Mouse (Mus musculus): ENCODE data around the gene Fxyd1. TPM values are rescaled to one million over a fixed set of nuclear protein-coding genes. Genes with fewer than 3 reads are reported as not detected.

Fxyd1 gene
- polyA plus RNA-seq, 1 experiment from 2014 or later, result 167 TPM

GRCm38 (mm10) chr7:31017104-31017901 is 39.7 kb downstream of the Fxyd1 start:
- H3K4me3 ChIP-seq, result no peak overlapping the region
- WGBS, result 48% methylated on average over 10 of the region's 10 CpGs
- DNase-seq (ENCODE audit: low spot score), result no peak
- no peak overlapping the region for H3K27ac ChIP-seq
- H3K36me3 ChIP-seq, result no peaks in the 10 kb centered on the region
- H3K27me3 ChIP-seq (ENCODE audit: insufficient read depth, poor library complexity, severe bottlenecking), result no peaks in the 10 kb centered on the region
- H3K4me1 ChIP-seq, result peaks cover 17% of the 10 kb centered on the region
- H3K9me3 ChIP-seq, result no peaks in the 10 kb centered on the region

- no peak overlapping the region for H3K4me3 ChIP-seq
- WGBS, result 84% methylated on average over 5 of the region's 5 CpGs
Measured at GRCm38 (mm10) chr7:31012971-31013370, 44.0 kb downstream of the Fxyd1 start.

GRCm38 (mm10) chr7:31008889-31009288 is 48.1 kb downstream of the Fxyd1 start:
- Histone ChIP-seq H3K27ac (no peak overlapping the region), H3K36me3 (no peaks in the 10 kb centered on the region), H3K27me3 (ENCODE audit: insufficient read depth, poor library complexity, severe bottlenecking) (no peaks in the 10 kb centered on the region), H3K4me3 (no peak overlapping the region), H3K9me3 (no peaks in the 10 kb centered on the region), H3K4me1 (no peaks in the 10 kb centered on the region)
- WGBS, result 86% methylated on average over 3 of the region's 3 CpGs
- DNase-seq (ENCODE audit: low spot score), result no peak

More at GRCm38 (mm10) chr7:31012971-31013370, 44.0 kb downstream of the Fxyd1 start:
- no peak for DNase-seq (ENCODE audit: low spot score)
- Histone ChIP-seq H3K27me3 (ENCODE audit: insufficient read depth, poor library complexity, severe bottlenecking) (no peaks in the 10 kb centered on the region), H3K4me1 (peaks cover 17% of the 10 kb centered on the region), H3K9me3 (no peaks in the 10 kb centered on the region), H3K36me3 (no peaks in the 10 kb centered on the region), H3K27ac (no peak overlapping the region)

DNA sequence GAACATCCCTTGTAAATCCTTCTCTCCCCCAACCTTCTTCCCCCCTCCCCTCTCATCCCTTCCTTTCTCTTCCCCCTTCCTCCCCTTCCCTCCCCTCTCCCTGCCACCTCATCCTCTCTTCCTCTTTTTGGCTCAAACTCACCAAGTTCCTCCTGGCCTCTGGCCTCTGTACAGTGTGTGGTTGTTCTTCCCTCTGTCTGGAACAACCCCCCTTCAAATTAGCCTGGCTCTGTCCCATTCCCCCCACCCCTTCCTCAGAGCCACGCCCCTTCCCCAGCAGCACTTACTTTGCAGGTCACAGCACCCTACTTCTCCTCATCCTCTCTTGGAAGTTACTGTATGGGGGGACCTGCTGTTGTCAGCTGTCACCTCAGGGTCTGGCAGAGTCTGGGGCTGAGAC is 48.8 kb downstream of the Fxyd1 start:
- Histone ChIP-seq H3K27me3 (ENCODE audit: insufficient read depth, poor library complexity, severe bottlenecking) (no peaks in the 10 kb centered on the region), H3K27ac (no peak overlapping the region)

GRCm38 (mm10) chr7:31007775-31008174 is 49.2 kb downstream of the Fxyd1 start:
- H3K9me3 ChIP-seq, result no peaks in the 10 kb centered on the region
- no peak for DNase-seq (ENCODE audit: low spot score)
- H3K36me3 ChIP-seq, result no peaks in the 10 kb centered on the region
- H3K4me1 ChIP-seq, result no peaks in the 10 kb centered on the region
- 64% methylated on average over 1 of the region's 1 CpGs for WGBS
- H3K4me3 ChIP-seq, result no peak overlapping the region
- no peak overlapping the region for H3K27ac ChIP-seq
- H3K27me3 ChIP-seq (ENCODE audit: insufficient read depth, poor library complexity, severe bottlenecking), result no peaks in the 10 kb centered on the region

More for the DNA sequence above, 48.8 kb downstream of the Fxyd1 start:
- Histone ChIP-seq H3K36me3 (no peaks in the 10 kb centered on the region), H3K4me1 (no peaks in the 10 kb centered on the region), H3K4me3 (no peak overlapping the region), H3K9me3 (no peaks in the 10 kb centered on the region)
- DNase-seq (ENCODE audit: low spot score), result no peak
- 54% methylated on average over 1 of the region's 1 CpGs for WGBS

- no peaks in the 10 kb centered on the region for H3K27me3 ChIP-seq (ENCODE audit: insufficient read depth, poor library complexity, severe bottlenecking)
- H3K4me1 ChIP-seq, result peaks cover 11% of the 10 kb centered on the region
- H3K27ac ChIP-seq, result no peak overlapping the region
- no peak overlapping the region for H3K4me3 ChIP-seq
- no peak for DNase-seq (ENCODE audit: low spot score)
- H3K36me3 ChIP-seq, result no peaks in the 10 kb centered on the region
- 55% methylated on average over 8 of the region's 8 CpGs for WGBS
- no peaks in the 10 kb centered on the region for H3K9me3 ChIP-seq
Measured at GRCm38 (mm10) chr7:31002650-31003049, 54.3 kb downstream of the Fxyd1 start.

Small RNA genes within 50 kb of the gene (microRNA-seq; reads per million reads assigned to microRNA genes)
- not detected for gene Mir7050

Other genes with a start within 250 kb of the Fxyd1 start
- 0.20 TPM in 1 of 2 replicates, not detected in the other for gene Ffar2, start 233.4 kb downstream of the Fxyd1 start, polyA plus RNA-seq (2016; fragmentation: Nextera tagmentation; extraction: Ambion mirVana)
- 0.10 and 0.17 TPM in 2 replicates for gene Ffar3, start 201.0 kb downstream of the Fxyd1 start, polyA plus RNA-seq (2016; fragmentation: Nextera tagmentation; extraction: Ambion mirVana)
- gene Ffar1, start 195.6 kb downstream of the Fxyd1 start, polyA plus RNA-seq (2016; fragmentation: Nextera tagmentation; extraction: Ambion mirVana), result not detected in 2 replicates
- gene Cd22, start 176.9 kb downstream of the Fxyd1 start, polyA plus RNA-seq (2016; fragmentation: Nextera tagmentation; extraction: Ambion mirVana), result not detected in 2 replicates
- 0.30 and 0.38 TPM in 2 replicates for gene Mag, start 142.3 kb downstream of the Fxyd1 start, polyA plus RNA-seq (2016; fragmentation: Nextera tagmentation; extraction: Ambion mirVana)
- gene Hamp2, start 132.5 kb downstream of the Fxyd1 start, polyA plus RNA-seq (2016; fragmentation: Nextera tagmentation; extraction: Ambion mirVana), result not detected in 2 replicates
- not detected in 2 replicates for gene Hamp, start 113.2 kb downstream of the Fxyd1 start, polyA plus RNA-seq (2016; fragmentation: Nextera tagmentation; extraction: Ambion mirVana)
- 15.0 and 26.9 TPM in 2 replicates for gene Usf2, start 100.4 kb downstream of the Fxyd1 start, polyA plus RNA-seq (2016; fragmentation: Nextera tagmentation; extraction: Ambion mirVana)
- gene Lsr, start 83.7 kb downstream of the Fxyd1 start, polyA plus RNA-seq (2016; fragmentation: Nextera tagmentation; extraction: Ambion mirVana), result 16.6 and 40.3 TPM in 2 replicates
- 1.2 and 2.5 TPM in 2 replicates for gene Fam187b, start 83.4 kb downstream of the Fxyd1 start, polyA plus RNA-seq (2016; fragmentation: Nextera tagmentation; extraction: Ambion mirVana)
- 24.3 and 26.4 TPM in 2 replicates for gene Fxyd5, start 14.7 kb downstream of the Fxyd1 start, polyA plus RNA-seq (2016; fragmentation: Nextera tagmentation; extraction: Ambion mirVana)
- gene Fxyd7, start 5.7 kb downstream of the Fxyd1 start, polyA plus RNA-seq (2016; fragmentation: Nextera tagmentation; extraction: Ambion mirVana), result 0.22 and 1.5 TPM in 2 replicates
- 0.27 and 0.41 TPM in 2 replicates for gene Lgi4, start 2.1 kb upstream of the Fxyd1 start, polyA plus RNA-seq (2016; fragmentation: Nextera tagmentation; extraction: Ambion mirVana)
- 0.53 and 2.0 TPM in 2 replicates for gene Fxyd3, start 19.5 kb upstream of the Fxyd1 start, polyA plus RNA-seq (2016; fragmentation: Nextera tagmentation; extraction: Ambion mirVana)
- gene Hpn, start 58.1 kb upstream of the Fxyd1 start, polyA plus RNA-seq (2016; fragmentation: Nextera tagmentation; extraction: Ambion mirVana), result 3.6 and 15.0 TPM in 2 replicates
- 3.9 and 4.3 TPM in 2 replicates for gene Scn1b, start 69.8 kb upstream of the Fxyd1 start, polyA plus RNA-seq (2016; fragmentation: Nextera tagmentation; extraction: Ambion mirVana)
- 58.1 and 70.9 TPM in 2 replicates for gene Gramd1a, start 98.7 kb upstream of the Fxyd1 start, polyA plus RNA-seq (2016; fragmentation: Nextera tagmentation; extraction: Ambion mirVana)
- not detected in 2 replicates for gene Scgb2b2, start 233.3 kb upstream of the Fxyd1 start, polyA plus RNA-seq (2016; fragmentation: Nextera tagmentation; extraction: Ambion mirVana)
- gene Scgb1b2, start 234.6 kb upstream of the Fxyd1 start, polyA plus RNA-seq (2016; fragmentation: Nextera tagmentation; extraction: Ambion mirVana), result not detected in 2 replicates